Mouse (Mus musculus): Measurements from ENCODE around the gene Lrmda.

DNA sequence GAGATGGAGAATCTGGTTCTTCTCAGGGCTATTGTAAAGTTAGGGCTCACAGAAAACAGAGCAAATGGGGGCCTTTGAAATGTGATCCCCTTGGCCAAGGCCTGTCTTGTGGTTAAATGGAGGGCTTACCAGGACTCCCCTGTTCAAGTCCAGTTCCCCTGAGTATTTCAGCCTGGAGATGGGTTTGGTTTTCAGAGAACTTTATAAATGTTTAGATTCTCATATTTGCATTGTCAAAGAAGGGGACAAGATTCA is 490.9 kb downstream of the Lrmda start:
- TF ChIP-seq CTCF (conservative IDR thresholded peaks at IDR 0.05; ENCODE audit: low read length) (no peak), NANOG (IDR thresholded peaks at IDR 0.05; ENCODE audit: borderline replicate concordance, low read length) (no peak), POU5F1 (IDR thresholded peaks at IDR 0.05; ENCODE audit: borderline replicate concordance, low read length) (no peak)
